Mouse (Mus musculus) thymus, adult 2 months (tissue): ENCODE results near the gene Nat9. TPM values are rescaled to one million over a fixed set of nuclear protein-coding genes. Genes with fewer than 3 reads are reported as not detected.

ENCODE experiments used
- DNase-seq: peaks from one replicate; pipeline ENCODE4 v3.0.0; 2021
- H3K27ac ChIP-seq: fragments of 200-500 bp; 2 replicates; pipeline ENCODE4 v1.5.1; 2012; ENCODE audit warnings: low read length, control low read depth; ENCODE audit not compliant: control insufficient read depth, insufficient read depth
- H3K27me3 ChIP-seq: fragments of 200-500 bp; 2 replicates; pipeline ENCODE4 v1.6.1; 2012; ENCODE audit warnings: mild to moderate bottlenecking, low read length, moderate library complexity, mixed read lengths; ENCODE audit not compliant: control insufficient read depth, insufficient read depth
- H3K36me3 ChIP-seq: fragments of 200-500 bp; 2 replicates; pipeline ENCODE4 v1.6.1; 2012; ENCODE audit warnings: mild to moderate bottlenecking, low read length, moderate library complexity; ENCODE audit not compliant: control insufficient read depth, insufficient read depth
- H3K4me1 ChIP-seq: fragments of 200-500 bp; replicated peaks from 2 replicates; pipeline ENCODE4 v1.6.1; 2012; ENCODE audit warnings: low read length; ENCODE audit not compliant: control insufficient read depth, insufficient read depth
- H3K4me3 ChIP-seq: fragments of 200-500 bp; 2 replicates; pipeline ENCODE4 v1.5.1; 2012; ENCODE audit warnings: mild to moderate bottlenecking, low read length, control low read depth, moderate library complexity; ENCODE audit not compliant: control insufficient read depth, insufficient read depth
- CTCF ChIP-seq: fragments of 200-500 bp; IDR thresholded peaks from 2 replicates; pipeline ENCODE4 v1.5.1; 2012; ENCODE audit warnings: mild to moderate bottlenecking, control low read depth, low read length, moderate library complexity, borderline replicate concordance; ENCODE audit not compliant: control insufficient read depth, poor library complexity, insufficient read depth; ENCODE audit errors: extremely low read depth
- POLR2A ChIP-seq: fragments of 200-500 bp; IDR thresholded peaks from 2 replicates; pipeline ENCODE4 v1.6.1; 2012; ENCODE audit warnings: mild to moderate bottlenecking, low read length, control low read depth, moderate library complexity; ENCODE audit not compliant: control insufficient read depth, poor library complexity, insufficient read depth; ENCODE audit errors: extremely low read depth
- WGBS: fragments of 180-500 bp; shearing (Covaris S2); methylation state at CpG from one replicate; pipeline ENCODE4 v1.1.7; 2018; 5-methylcytosine and 5-hydroxymethylcytosine counted together
- polyA plus RNA-seq: library from polyadenylated mRNA; depleted of rRNA; stranded (reverse); fragments of >200 nt; gene quantifications from 2 replicates; pipeline ENCODE4 v1.2.3, GENCODE M21; 2012

Gene Nat9
- polyA plus RNA-seq, 1 experiment = 11.8 TPM

DNA sequence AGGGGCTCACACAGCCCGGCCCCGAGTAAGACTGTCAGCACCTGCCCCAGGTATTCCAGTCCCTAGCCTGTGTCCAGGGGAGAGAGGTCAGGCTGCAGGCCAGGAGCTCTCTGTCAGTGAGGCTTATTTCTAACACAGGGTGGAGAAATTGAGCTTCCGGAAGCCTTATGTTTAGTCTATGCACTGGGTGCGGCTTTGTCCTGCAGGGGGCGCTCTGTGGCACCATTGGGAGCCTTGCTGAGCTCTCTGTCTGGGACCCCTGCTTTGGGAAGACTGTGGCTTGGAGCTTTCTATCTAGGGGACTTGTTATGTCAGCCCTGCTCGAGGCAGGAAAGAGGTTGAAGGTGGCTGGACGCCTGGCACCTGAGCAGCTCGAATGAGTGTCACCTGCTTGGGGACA is 37.2 kb upstream of the Nat9 start:
- no peak overlapping the region for H3K27ac ChIP-seq
- H3K4me3 ChIP-seq = no peak overlapping the region
- peak; percentile 80 for DNase-seq
- no peaks in the 10 kb centered on the region for H3K36me3 ChIP-seq
- H3K4me1 ChIP-seq = peaks cover 75% of the 10 kb centered on the region
- WGBS = 57% methylated on average over 8 of the region's 8 CpGs
- H3K27me3 ChIP-seq = no peaks in the 10 kb centered on the region
- TF ChIP-seq CTCF (peak; percentile 90), POLR2A (no peak)

DNA sequence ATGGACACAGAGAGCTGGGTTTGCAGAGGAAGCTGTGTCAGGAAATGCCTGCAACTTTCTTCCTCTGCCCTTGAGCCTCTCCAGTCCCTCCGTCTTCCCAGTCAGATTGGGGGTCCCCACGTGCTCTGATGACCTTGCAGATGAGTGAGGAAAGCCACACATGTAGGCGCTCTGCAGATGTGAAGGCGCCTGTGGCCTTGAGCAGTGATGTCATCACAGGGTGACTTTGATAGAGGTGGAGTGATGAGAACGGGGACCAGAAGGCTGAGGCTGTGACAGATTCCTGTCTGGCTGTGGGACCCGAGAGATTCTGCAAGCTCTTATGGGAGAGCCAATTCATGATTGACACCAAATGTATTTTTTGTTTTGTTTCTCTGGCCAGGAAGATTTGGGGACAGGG is 36.2 kb upstream of the Nat9 start:
- DNase-seq = no peak
- TF ChIP-seq CTCF (no peak), POLR2A (no peak)
- Histone ChIP-seq H3K27me3 (no peaks in the 10 kb centered on the region), H3K27ac (no peak overlapping the region), H3K4me3 (no peak overlapping the region), H3K4me1 (peaks cover 65% of the 10 kb centered on the region), H3K36me3 (no peaks in the 10 kb centered on the region)
- WGBS = 12% methylated on average over 6 of the region's 6 CpGs

GRCm38 (mm10) chr11:115223451-115223850 is 35.8 kb upstream of the Nat9 start:
- Histone ChIP-seq H3K27me3 (no peaks in the 10 kb centered on the region), H3K4me1 (peaks cover 61% of the 10 kb centered on the region), H3K36me3 (no peaks in the 10 kb centered on the region), H3K27ac (no peak overlapping the region), H3K4me3 (no peak overlapping the region)
- peak; percentile 16; the same call in 1 of the 2 replicates for TF ChIP-seq CTCF
- no peak for TF ChIP-seq POLR2A
- 10% methylated on average over 11 of the region's 11 CpGs for whole genome bisulfite sequencing
- DNase-seq = no peak

- TF ChIP-seq CTCF (no peak), POLR2A (no peak)
- Histone ChIP-seq H3K4me1 (peaks cover 52% of the 10 kb centered on the region), H3K4me3 (no peak overlapping the region), H3K27ac (no peak overlapping the region), H3K27me3 (no peaks in the 10 kb centered on the region), H3K36me3 (no peaks in the 10 kb centered on the region)
- DNase-seq = no peak
- 50% methylated on average over 5 of the region's 5 CpGs for whole genome bisulfite sequencing
These were observed 34.9 kb upstream of the Nat9 start for GRCm38 (mm10) chr11:115222570-115222969.

- TF ChIP-seq POLR2A = no peak
- Histone ChIP-seq H3K27me3 (no peaks in the 10 kb centered on the region), H3K4me1 (peaks cover 48% of the 10 kb centered on the region), H3K4me3 (no peak overlapping the region), H3K36me3 (no peaks in the 10 kb centered on the region), H3K27ac (no peak overlapping the region)
- 92% methylated on average over 12 of the region's 12 CpGs for WGBS
- DNase-seq = no peak
These were observed 34.4 kb upstream of the Nat9 start for GRCm38 (mm10) chr11:115222077-115222476.

DNA sequence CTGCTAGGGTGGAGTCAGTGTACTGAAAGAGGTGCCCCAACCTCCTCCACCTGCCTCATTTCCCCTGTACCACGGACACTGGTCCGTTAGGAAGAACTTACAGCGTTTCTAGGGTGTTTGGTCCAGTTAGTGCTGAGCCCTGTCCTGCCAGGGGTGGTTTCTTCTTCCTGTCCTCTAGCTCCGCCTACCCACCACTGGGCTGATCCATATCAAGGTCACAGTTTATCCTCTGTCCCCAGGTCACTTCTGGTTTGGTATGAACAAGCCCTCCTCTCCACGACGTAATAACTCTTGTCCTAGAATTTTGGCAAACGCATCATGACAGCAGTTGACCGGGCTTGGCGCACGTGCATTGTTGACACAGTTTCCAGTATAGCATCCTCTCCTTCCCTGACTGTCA is 32.0 kb upstream of the Nat9 start:
- 90% methylated on average over 10 of the region's 10 CpGs for WGBS
- TF ChIP-seq CTCF (no peak), POLR2A (no peak)
- Histone ChIP-seq H3K4me3 (no peak overlapping the region), H3K36me3 (no peaks in the 10 kb centered on the region), H3K27ac (no peak overlapping the region), H3K4me1 (peaks cover 24% of the 10 kb centered on the region), H3K27me3 (no peaks in the 10 kb centered on the region)
- DNase-seq = no peak

GRCm38 (mm10) chr11:115219263-115219662 is 31.6 kb upstream of the Nat9 start:
- DNase-seq = no peak
- H3K27me3 ChIP-seq = no peaks in the 10 kb centered on the region
- H3K27ac ChIP-seq = no peak overlapping the region
- H3K4me3 ChIP-seq = no peak overlapping the region
- no peak for TF ChIP-seq CTCF
- no peak for TF ChIP-seq POLR2A
- WGBS = 92% methylated on average over 9 of the region's 9 CpGs
- H3K36me3 ChIP-seq = no peaks in the 10 kb centered on the region
- peaks cover 20% of the 10 kb centered on the region for H3K4me1 ChIP-seq
